In genomic region chr10:126385644-126386043, GRCm38 (mm10) we compare ENCODE assay signal across 28 mouse cellular contexts.
"Had no signal": no experiment of that assay in that cellular context is flagged by ENCODE, and none has a peak within 500 bp of the region (broad histone marks: within the 10 kb centered on the region; RNA-seq: fewer than 3 reads in every experiment).

No protein-coding gene starts in this region.

- DNase-seq: cerebellum, adult 2 months; cerebellum, adult 8-10 months; cerebellum, adult 9-10 months; cerebellum, adult 9-11 months; cerebellum, postnatal 10 days; cerebellum, postnatal 14 days; cerebellum, postnatal 25 days; cerebellum, postnatal 36 days; embryo, embryonic 11 days; forebrain, postnatal 0 days; gastrocnemius, adult 2 months; gastrocnemius, postnatal 10 days; gastrocnemius, postnatal 14 days; gastrocnemius, postnatal 25 days; gastrocnemius, postnatal 36 days; heart, adult 18-20 months; heart, adult 2 months had no signal

- H3K4me1 ChIP-seq: embryonic facial prominence, embryonic 13.5 days; embryonic facial prominence, embryonic 15.5 days; forebrain, embryonic 10.5 days; forebrain, embryonic 12.5 days; forebrain, embryonic 13.5 days; forebrain, embryonic 15.5 days had no signal

- H3K4me2 ChIP-seq: embryonic facial prominence, embryonic 12.5 days; embryonic facial prominence, embryonic 13.5 days; embryonic facial prominence, embryonic 15.5 days; forebrain, embryonic 12.5 days; forebrain, embryonic 13.5 days; forebrain, embryonic 15.5 days had no signal

- H3K4me3 ChIP-seq: embryonic facial prominence, embryonic 10.5 days; embryonic facial prominence, embryonic 12.5 days; embryonic facial prominence, embryonic 13.5 days; embryonic facial prominence, embryonic 15.5 days; erythroblast, embryonic 14.5 days; forebrain, embryonic 10.5 days; forebrain, embryonic 12.5 days; forebrain, embryonic 13.5 days; forebrain, embryonic 15.5 days; gastrocnemius, adult 2 months; heart, adult 2 months had no signal

- ATAC-seq: forebrain, embryonic 13.5 days; forebrain, embryonic 14.5 days; forebrain, embryonic 15.5 days; forebrain, embryonic 16.5 days; forebrain, postnatal 0 days had no signal

- H3K27ac ChIP-seq: embryonic facial prominence, embryonic 10.5 days; embryonic facial prominence, embryonic 12.5 days; embryonic facial prominence, embryonic 13.5 days; embryonic facial prominence, embryonic 15.5 days; forebrain, embryonic 10.5 days; forebrain, embryonic 12.5 days; forebrain, embryonic 13.5 days; forebrain, embryonic 15.5 days; gastrocnemius, adult 2 months; heart, adult 2 months had no signal

- H3K9ac ChIP-seq: embryonic facial prominence, embryonic 12.5 days; embryonic facial prominence, embryonic 13.5 days; embryonic facial prominence, embryonic 15.5 days; forebrain, embryonic 12.5 days; forebrain, embryonic 13.5 days; forebrain, embryonic 15.5 days; forebrain, postnatal 0 days had no signal

- H3K36me3 ChIP-seq: embryonic facial prominence, embryonic 10.5 days; embryonic facial prominence, embryonic 12.5 days; embryonic facial prominence, embryonic 13.5 days; embryonic facial prominence, embryonic 15.5 days; forebrain, embryonic 10.5 days; forebrain, embryonic 12.5 days; forebrain, embryonic 15.5 days had no signal

- H3K27me3 ChIP-seq: embryonic facial prominence, embryonic 12.5 days; embryonic facial prominence, embryonic 13.5 days; embryonic facial prominence, embryonic 15.5 days; forebrain, embryonic 12.5 days; forebrain, embryonic 13.5 days; forebrain, embryonic 15.5 days had no signal

- H3K9me3 ChIP-seq: embryonic facial prominence, embryonic 12.5 days; embryonic facial prominence, embryonic 13.5 days; embryonic facial prominence, embryonic 15.5 days; forebrain, embryonic 10.5 days; forebrain, embryonic 12.5 days; forebrain, embryonic 13.5 days; forebrain, embryonic 15.5 days had no signal
